Mouse (Mus musculus) forebrain, embryonic 16.5 days (tissue): ENCODE measurements around the gene Fermt2. TPM values are rescaled to one million over a fixed set of nuclear protein-coding genes. Genes with fewer than 3 reads are reported as not detected.
A peak's percentile ranks its signal among the peaks of the same experiment; 100 is the strongest.
"Not testable (repeated sequence)": the region's sequence is repeated elsewhere in the genome, so short reads cannot be mapped to it uniquely, and the experiment has no call there.

Experiments used
- ATAC-seq: fragments of 200-750 bp; cut with Nextera tagmentation; 2 replicates; pipeline ENCODE4 v1.8.0; 2017; ENCODE audit warnings: mild to moderate bottlenecking, moderate library complexity
- H3K27ac ChIP-seq: fragments of 300-500 bp; sonication (generic); 2 replicates; pipeline ENCODE4 v1.5.1; 2014; ENCODE audit warnings: low read length, control low read depth
- H3K27me3 ChIP-seq: fragments of 300-500 bp; sonication (generic); replicated peaks from 2 replicates; pipeline ENCODE4 v1.6.1; 2014; ENCODE audit warnings: low read length; ENCODE audit not compliant: control insufficient read depth, insufficient read depth
- H3K36me3 ChIP-seq: fragments of 300-500 bp; sonication (generic); 2 replicates; pipeline ENCODE4 v1.6.1; 2014; ENCODE audit not compliant: control insufficient read depth, insufficient read depth
- H3K4me1 ChIP-seq: fragments of 300-500 bp; sonication (generic); replicated peaks from 2 replicates; pipeline ENCODE4 v1.6.1; 2014; ENCODE audit warnings: low read length; ENCODE audit not compliant: control insufficient read depth, insufficient read depth
- H3K4me2 ChIP-seq: fragments of 300-500 bp; sonication (generic); 2 replicates; pipeline ENCODE4 v1.6.1; 2014; ENCODE audit warnings: mild to moderate bottlenecking, low read length, control low read depth
- H3K4me3 ChIP-seq: fragments of 300-500 bp; sonication (generic); replicated peaks from 2 replicates; pipeline ENCODE4 v1.5.1; 2014; ENCODE audit warnings: mild to moderate bottlenecking, low read length, control low read depth
- H3K9ac ChIP-seq: fragments of 300-500 bp; sonication (generic); replicated peaks from 2 replicates; pipeline ENCODE4 v1.6.1; 2014; ENCODE audit warnings: low read depth, low read length, control low read depth
- H3K9me3 ChIP-seq: fragments of 300-500 bp; sonication (generic); 2 replicates; pipeline ENCODE4 v1.6.1; 2016; ENCODE audit warnings: low read length; ENCODE audit not compliant: control insufficient read depth
- WGBS: fragments of 180-500 bp; shearing (Covaris S2); extraction: QIAGEN DNeasy Blood & Tissue Kit; methylation state at CpG from one replicate; pipeline ENCODE4 v1.1.7; 2014; 5-methylcytosine and 5-hydroxymethylcytosine counted together
- polyA plus RNA-seq: library from polyadenylated mRNA; unstranded; fragments of >200 nt; fragmentation: Nextera tagmentation; extraction: Ambion mirVana; gene quantifications from 2 replicates; pipeline ENCODE4 v1.2.1, GENCODE M21; 2015

Gene Fermt2
- polyA plus RNA-seq, 1 experiment from 2014 or later, result 58.6 TPM

- H3K27ac ChIP-seq, result no peak overlapping the region
- no peaks in the 10 kb centered on the region; the same call in 1 of the 2 replicates for H3K36me3 ChIP-seq
- ATAC-seq, result peak; percentile 28; the same call in 1 of the 2 replicates
- H3K9ac ChIP-seq, result no peak overlapping the region
- no peaks in the 10 kb centered on the region for H3K9me3 ChIP-seq
- no peaks in the 10 kb centered on the region for H3K27me3 ChIP-seq
- H3K4me1 ChIP-seq, result no peaks in the 10 kb centered on the region
- H3K4me3 ChIP-seq, result no peak overlapping the region
- no peak overlapping the region for H3K4me2 ChIP-seq
- 59% methylated on average over 11 of the region's 11 CpGs for WGBS
Observed at GRCm38 (mm10) chr14:45500052-45500451, 29.9 kb downstream of the Fermt2 start.

GRCm38 (mm10) chr14:45497116-45497515 is 32.8 kb downstream of the Fermt2 start:
- no peak overlapping the region for H3K27ac ChIP-seq
- H3K9ac ChIP-seq, result no peak overlapping the region
- no peaks in the 10 kb centered on the region for H3K27me3 ChIP-seq
- no peak overlapping the region for H3K4me2 ChIP-seq
- no peak for ATAC-seq
- 75% methylated on average over 3 of the region's 3 CpGs for WGBS
- H3K9me3 ChIP-seq, result no peaks in the 10 kb centered on the region
- no peaks in the 10 kb centered on the region for H3K4me1 ChIP-seq
- no peak overlapping the region for H3K4me3 ChIP-seq
- H3K36me3 ChIP-seq, result no peaks in the 10 kb centered on the region; the same call in 1 of the 2 replicates

- H3K27ac ChIP-seq, H3K4me1 ChIP-seq, H3K27me3 ChIP-seq, H3K9ac ChIP-seq, H3K4me2 ChIP-seq, H3K9me3 ChIP-seq, H3K36me3 ChIP-seq, H3K4me3 ChIP-seq, ATAC-seq: not testable (repeated sequence)
- 98% methylated on average over 14 of the region's 14 CpGs for WGBS
Observed at GRCm38 (mm10) chr14:45495810-45496209, 34.1 kb downstream of the Fermt2 start.

GRCm38 (mm10) chr14:45493891-45494290 is 36.0 kb downstream of the Fermt2 start:
- no peak overlapping the region for H3K27ac ChIP-seq
- no peaks in the 10 kb centered on the region for H3K27me3 ChIP-seq
- no peak overlapping the region for H3K4me2 ChIP-seq
- no peak overlapping the region for H3K9ac ChIP-seq
- 91% methylated on average over 4 of the region's 4 CpGs for WGBS
- no peak for ATAC-seq
- H3K36me3 ChIP-seq, result no peaks in the 10 kb centered on the region; the same call in 1 of the 2 replicates
- H3K9me3 ChIP-seq, result no peaks in the 10 kb centered on the region; the same call in 1 of the 2 replicates
- no peaks in the 10 kb centered on the region for H3K4me1 ChIP-seq
- no peak overlapping the region for H3K4me3 ChIP-seq

GRCm38 (mm10) chr14:45492668-45493067 is 37.2 kb downstream of the Fermt2 start:
- 97% methylated on average over 4 of the region's 4 CpGs for WGBS
- no peak overlapping the region for H3K4me3 ChIP-seq
- ATAC-seq, result no peak

DNA sequence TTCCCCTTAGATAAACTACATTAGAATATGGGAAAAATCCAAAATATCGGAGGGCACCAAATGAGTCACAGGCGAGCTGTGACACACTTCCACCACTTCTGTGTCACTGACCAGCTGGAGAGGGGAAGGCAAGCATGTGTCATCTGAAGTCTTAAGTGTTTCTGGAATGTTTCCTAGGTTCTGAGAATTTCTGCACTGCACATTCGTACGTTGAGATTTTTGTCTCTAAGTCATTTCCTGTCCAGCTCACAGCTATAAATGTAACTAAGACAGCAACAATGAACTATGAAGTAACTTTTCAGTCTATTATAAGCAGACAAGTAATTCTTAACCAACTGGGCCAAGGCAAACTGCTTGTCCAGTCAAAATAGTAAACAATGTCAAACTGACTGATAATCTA is 37.9 kb downstream of the Fermt2 start:
- H3K27ac ChIP-seq, result no peak overlapping the region
- no peaks in the 10 kb centered on the region; the same call in 1 of the 2 replicates for H3K36me3 ChIP-seq
- ATAC-seq, result no peak
- H3K4me3 ChIP-seq, result no peak overlapping the region
- H3K4me1 ChIP-seq, result no peaks in the 10 kb centered on the region
- H3K9ac ChIP-seq, result no peak overlapping the region
- H3K27me3 ChIP-seq, result no peaks in the 10 kb centered on the region
- no peak overlapping the region for H3K4me2 ChIP-seq
- WGBS, result 89% methylated on average over 4 of the region's 4 CpGs
- H3K9me3 ChIP-seq, result no peaks in the 10 kb centered on the region; the same call in 1 of the 2 replicates

More at GRCm38 (mm10) chr14:45492668-45493067, 37.2 kb downstream of the Fermt2 start:
- H3K9me3 ChIP-seq, result no peaks in the 10 kb centered on the region; the same call in 1 of the 2 replicates
- H3K4me2 ChIP-seq, result no peak overlapping the region
- no peaks in the 10 kb centered on the region; the same call in 1 of the 2 replicates for H3K36me3 ChIP-seq
- no peak overlapping the region for H3K27ac ChIP-seq
- H3K9ac ChIP-seq, result no peak overlapping the region
- H3K4me1 ChIP-seq, result no peaks in the 10 kb centered on the region
- H3K27me3 ChIP-seq, result no peaks in the 10 kb centered on the region

- not testable (repeated sequence) for H3K36me3 ChIP-seq, H3K4me3 ChIP-seq, H3K9me3 ChIP-seq, H3K4me2 ChIP-seq, H3K27ac ChIP-seq, H3K9ac ChIP-seq, ATAC-seq, H3K27me3 ChIP-seq, H3K4me1 ChIP-seq
- 91% methylated on average over 2 of the region's 2 CpGs for WGBS
Observed at GRCm38 (mm10) chr14:45487201-45487600, 42.7 kb downstream of the Fermt2 start.

DNA sequence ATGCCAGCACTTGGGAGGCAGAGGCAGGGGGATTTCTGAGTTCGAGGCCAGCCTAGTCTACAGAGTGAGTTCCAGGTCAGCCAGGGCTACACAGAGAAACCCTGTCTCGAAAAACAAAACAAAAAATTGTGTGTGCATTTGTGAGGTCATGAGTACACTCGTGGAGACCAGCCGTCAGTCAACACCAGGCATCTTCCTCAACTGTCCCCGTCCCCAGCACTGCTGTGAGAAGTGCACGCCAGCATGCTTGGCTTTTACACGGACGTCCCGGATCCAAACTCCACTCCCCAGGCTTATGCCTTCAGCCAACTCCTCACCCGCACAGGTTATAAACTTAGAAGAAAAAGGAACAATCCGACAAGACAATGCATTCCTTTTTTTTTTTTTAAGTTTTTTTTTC is 46.6 kb downstream of the Fermt2 start:
- not testable (repeated sequence) for ATAC-seq, H3K36me3 ChIP-seq, H3K9me3 ChIP-seq, H3K4me2 ChIP-seq, H3K9ac ChIP-seq, H3K27me3 ChIP-seq, H3K4me3 ChIP-seq, H3K4me1 ChIP-seq, H3K27ac ChIP-seq
- 94% methylated on average over 11 of the region's 11 CpGs for WGBS

GRCm38 (mm10) chr14:45478977-45479806 is 50.7 kb downstream of the Fermt2 start:
- no peaks in the 10 kb centered on the region for H3K27me3 ChIP-seq
- no peak overlapping the region for H3K9ac ChIP-seq
- no peak overlapping the region for H3K4me3 ChIP-seq
- no peak overlapping the region for H3K27ac ChIP-seq
- no peak overlapping the region for H3K4me2 ChIP-seq
- no peak for ATAC-seq
- peaks cover 10% of the 10 kb centered on the region; the same call in 1 of the 2 replicates for H3K36me3 ChIP-seq
- no peaks in the 10 kb centered on the region for H3K4me1 ChIP-seq
- no peaks in the 10 kb centered on the region for H3K9me3 ChIP-seq
- WGBS, result 74% methylated on average over 9 of the region's 9 CpGs
